Mouse (Mus musculus): ENCODE results near the gene Prkg1. TPM values are rescaled to one million over a fixed set of nuclear protein-coding genes. Genes with fewer than 3 reads are reported as not detected.

The Prkg1 gene
- polyA plus RNA-seq, 1 experiment from 2014 or later: 13.7 TPM

DNA sequence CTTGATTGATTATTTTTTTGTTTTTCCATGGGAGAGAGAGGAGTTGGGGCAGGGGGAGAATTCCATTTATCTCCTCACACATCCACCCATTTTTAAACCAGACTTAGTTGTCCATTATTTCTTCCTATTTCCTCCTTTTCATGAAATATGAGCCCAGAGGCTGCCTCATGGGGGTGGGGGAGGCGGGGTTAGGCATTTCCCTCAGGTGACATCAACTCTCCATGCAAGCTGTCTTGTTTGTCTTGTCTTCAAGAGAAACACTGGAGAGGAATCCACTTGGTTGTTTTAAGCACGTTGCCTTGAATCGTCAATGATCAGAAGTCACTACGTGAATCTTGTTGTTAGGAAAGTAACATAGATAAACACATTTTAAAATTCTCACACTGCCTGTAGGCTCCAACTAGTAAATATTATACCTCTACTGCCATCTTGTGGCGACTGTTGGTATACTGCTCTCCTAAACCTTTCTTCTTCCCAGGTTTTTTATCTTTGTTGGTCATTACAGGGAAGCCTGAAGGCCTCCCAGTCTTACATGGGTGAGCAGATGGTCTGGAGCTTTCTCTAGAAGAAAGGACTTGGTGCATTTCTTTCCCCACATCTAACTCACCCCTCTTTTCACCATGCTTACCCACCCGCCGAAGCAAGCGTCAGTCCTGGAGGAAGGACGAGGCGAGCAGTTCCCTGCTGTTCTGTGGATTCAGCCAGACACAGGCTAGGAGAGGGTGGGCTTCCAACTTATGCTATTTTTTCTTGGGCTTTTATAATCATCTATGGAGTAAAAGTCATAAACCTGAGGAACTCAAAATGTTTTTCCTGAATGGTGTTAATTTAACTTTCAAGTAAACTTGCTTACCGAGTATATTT, 8.7 kb downstream of the Prkg1 start:
- ATAC-seq (ENCODE audit: low read depth) (peak; percentile 67), DNase-seq (ENCODE audit: low spot score) (peak; percentile 72)
- Histone ChIP-seq H3K36me3 (ENCODE audit: control insufficient read depth, insufficient read depth, low read length) (no peaks in the 10 kb centered on the region), H3K9ac (ENCODE audit: low read depth, low read length) (no peak overlapping the region), H3K4me3 (ENCODE audit: low read depth, low read length) (no peak overlapping the region), H3K4me2 (ENCODE audit: low read depth, low read length) (peak overlapping the region; percentile 41), H3K27me3 (replicated peaks; ENCODE audit: control insufficient read depth, insufficient read depth, low read length) (no peaks in the 10 kb centered on the region), H3K9me3 (ENCODE audit: control insufficient read depth, low read length) (no peaks in the 10 kb centered on the region), H3K4me1 (ENCODE audit: control insufficient read depth, insufficient read depth, low read length) (peaks cover 12% of the 10 kb centered on the region), H3K27ac (replicated peaks; ENCODE audit: low read depth, low read length) (no peak overlapping the region)
- WGBS: 33% methylated on average over 11 of the region's 11 CpGs

DNA sequence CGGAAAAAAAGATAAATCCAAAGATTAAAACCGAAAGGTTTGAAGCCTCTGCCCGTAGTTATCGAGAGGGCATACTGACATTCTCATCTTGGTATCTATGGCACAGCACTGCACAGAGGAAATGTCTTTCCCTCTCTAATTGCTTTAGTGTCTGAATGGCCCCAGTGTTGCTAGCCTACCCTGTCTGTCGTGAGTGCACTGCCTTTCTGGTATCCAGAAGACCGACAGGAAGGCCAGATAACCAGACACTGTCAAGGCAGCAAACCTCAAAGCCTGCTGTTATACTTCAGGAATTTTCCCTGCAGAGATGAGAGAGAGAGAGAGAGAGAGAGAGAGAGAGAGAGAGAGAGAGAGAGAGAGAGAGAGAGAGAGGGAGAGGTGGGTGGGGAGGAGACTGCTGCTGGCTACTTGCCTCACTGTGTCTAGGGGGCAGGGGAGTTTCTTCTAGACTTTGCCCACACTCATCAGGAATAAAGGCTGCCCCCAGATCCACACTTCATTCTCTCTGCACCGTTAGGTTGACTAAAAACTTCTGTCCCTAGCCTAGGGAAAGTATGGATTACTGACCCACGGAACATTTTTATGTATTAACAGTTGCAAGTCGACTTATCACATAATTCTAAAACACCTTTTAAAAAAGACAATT, 10.1 kb downstream of the Prkg1 start:
- Histone ChIP-seq H3K4me1 (ENCODE audit: control insufficient read depth, insufficient read depth, low read length) (peaks cover 12% of the 10 kb centered on the region), H3K27me3 (replicated peaks; ENCODE audit: control insufficient read depth, insufficient read depth, low read length) (no peaks in the 10 kb centered on the region), H3K4me3 (ENCODE audit: low read depth, low read length) (no peak overlapping the region), H3K9ac (ENCODE audit: low read depth, low read length) (no peak overlapping the region), H3K9me3 (ENCODE audit: control insufficient read depth, low read length) (no peaks in the 10 kb centered on the region), H3K4me2 (ENCODE audit: low read depth, low read length) (no peak overlapping the region), H3K27ac (replicated peaks; ENCODE audit: low read depth, low read length) (no peak overlapping the region), H3K36me3 (ENCODE audit: control insufficient read depth, insufficient read depth, low read length) (no peaks in the 10 kb centered on the region)
- 44% methylated on average over 9 of the region's 9 CpGs for WGBS
- ATAC-seq (ENCODE audit: low read depth) (no peak), DNase-seq (ENCODE audit: low spot score) (no peak)

DNA sequence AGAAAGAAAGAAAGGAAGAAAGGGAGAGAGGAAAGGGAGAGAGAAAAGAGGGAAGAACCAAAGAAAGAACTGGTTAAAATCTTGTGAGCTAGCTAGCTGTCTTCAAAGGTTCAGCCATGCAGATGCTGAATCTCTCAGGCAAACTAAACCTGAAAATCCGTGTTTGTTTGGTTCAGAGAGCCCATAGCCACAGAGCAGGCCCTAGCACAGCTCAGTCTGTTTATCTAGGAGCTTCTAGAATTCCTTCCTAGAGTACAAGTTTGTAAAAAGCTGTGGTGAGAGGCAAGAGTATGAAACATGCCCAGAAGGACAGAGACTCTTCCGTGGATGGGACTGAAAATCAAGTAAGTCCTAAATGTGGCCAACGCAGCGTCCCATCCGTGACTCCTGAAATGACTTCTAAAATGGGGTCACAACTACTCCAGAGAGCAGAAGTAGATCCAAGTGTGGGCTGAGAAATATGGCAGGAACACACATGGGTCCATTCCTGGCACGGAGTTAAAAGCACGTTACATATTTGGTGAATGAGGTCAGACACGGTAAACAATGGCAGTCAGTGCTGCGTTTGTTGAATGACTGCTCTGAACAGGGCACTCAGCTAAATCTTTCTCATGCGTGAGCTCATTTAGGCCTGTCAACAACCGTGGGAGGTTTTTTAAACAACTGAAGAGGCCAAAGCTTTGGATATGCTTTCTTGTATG, 13.7 kb downstream of the Prkg1 start:
- no peak overlapping the region for H3K4me2 ChIP-seq (ENCODE audit: low read depth, low read length)
- H3K9me3 ChIP-seq (ENCODE audit: control insufficient read depth, low read length): no peaks in the 10 kb centered on the region
- peaks cover 12% of the 10 kb centered on the region for H3K4me1 ChIP-seq (ENCODE audit: control insufficient read depth, insufficient read depth, low read length)
- no peak overlapping the region for H3K9ac ChIP-seq (ENCODE audit: low read depth, low read length)
- WGBS: 50% methylated on average over 11 of the region's 11 CpGs
- H3K4me3 ChIP-seq (ENCODE audit: low read depth, low read length): no peak overlapping the region
- peak; percentile 65; the same call in 1 of the 2 replicates for ATAC-seq (ENCODE audit: low read depth)
- peak; percentile 65 for DNase-seq (ENCODE audit: low spot score)
- H3K36me3 ChIP-seq (ENCODE audit: control insufficient read depth, insufficient read depth, low read length): no peaks in the 10 kb centered on the region
- no peak overlapping the region for H3K27ac ChIP-seq (replicated peaks; ENCODE audit: low read depth, low read length)
- no peaks in the 10 kb centered on the region for H3K27me3 ChIP-seq (replicated peaks; ENCODE audit: control insufficient read depth, insufficient read depth, low read length)

DNA sequence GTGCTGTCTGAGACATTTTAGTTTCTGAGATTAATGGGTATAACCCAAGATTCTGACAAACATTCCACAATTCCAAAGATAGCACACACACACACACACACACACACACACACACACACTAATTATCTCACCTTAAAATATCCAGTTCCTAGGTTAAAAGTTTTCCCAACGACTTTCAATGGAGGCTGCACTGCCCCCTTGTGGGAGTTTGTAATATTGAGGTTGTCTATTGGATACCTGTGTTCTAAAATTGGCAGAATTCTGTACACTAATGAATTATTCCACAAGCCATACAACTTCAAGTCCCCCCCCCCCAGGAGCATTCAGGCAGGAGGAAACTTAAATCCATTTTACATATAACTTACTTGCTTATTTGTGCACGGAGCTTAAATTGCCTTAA, 18.2 kb downstream of the Prkg1 start:
- Histone ChIP-seq H3K4me2 (ENCODE audit: low read depth, low read length) (no peak overlapping the region), H3K27me3 (replicated peaks; ENCODE audit: control insufficient read depth, insufficient read depth, low read length) (no peaks in the 10 kb centered on the region), H3K27ac (replicated peaks; ENCODE audit: low read depth, low read length) (no peak overlapping the region), H3K9ac (ENCODE audit: low read depth, low read length) (no peak overlapping the region), H3K4me3 (ENCODE audit: low read depth, low read length) (no peak overlapping the region), H3K4me1 (ENCODE audit: control insufficient read depth, insufficient read depth, low read length) (peaks cover 5% of the 10 kb centered on the region; the same call in 1 of the 2 replicates), H3K9me3 (ENCODE audit: control insufficient read depth, low read length) (no peaks in the 10 kb centered on the region), H3K36me3 (ENCODE audit: control insufficient read depth, insufficient read depth, low read length) (no peaks in the 10 kb centered on the region)
- ATAC-seq (ENCODE audit: low read depth) (no peak), DNase-seq (ENCODE audit: low spot score) (no peak)
- WGBS: 9% methylated on average over 2 of the region's 2 CpGs

DNA sequence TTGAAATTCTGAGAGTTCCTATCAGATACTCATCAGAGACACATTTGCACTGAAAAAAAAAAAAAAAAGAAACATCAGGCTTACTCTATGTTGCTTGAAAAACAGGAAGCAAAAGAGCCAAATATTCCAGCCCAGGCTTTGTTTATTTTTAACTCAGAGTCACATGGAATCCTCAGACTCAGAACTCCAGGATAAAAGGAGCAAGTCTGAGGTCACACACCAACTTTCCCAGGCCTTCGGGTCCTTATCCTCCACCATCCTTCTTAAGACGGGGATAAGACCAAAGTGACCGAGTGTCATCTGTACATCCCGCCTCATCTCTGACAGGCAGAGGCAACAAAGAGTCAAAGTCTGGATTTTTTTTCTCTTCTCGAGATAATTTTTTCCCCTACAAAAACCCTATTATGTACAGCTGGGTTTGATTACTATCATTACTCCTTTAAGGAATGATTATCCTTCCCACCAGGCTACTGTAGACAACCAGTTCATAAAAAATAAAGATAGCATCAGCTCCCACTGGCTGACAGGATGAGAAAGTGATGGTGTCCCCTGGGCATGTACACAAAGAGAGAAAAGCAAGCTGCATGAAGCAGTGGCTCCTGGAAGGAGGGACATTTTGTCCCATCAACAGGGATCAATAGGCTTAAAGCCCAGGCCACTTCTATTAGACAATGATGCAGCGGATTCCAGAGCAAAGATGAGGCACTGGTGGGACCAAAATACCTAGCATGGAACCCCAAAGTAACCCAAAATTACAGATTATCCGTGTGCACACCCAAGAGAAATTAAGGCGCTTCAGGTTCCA, 21.4 kb downstream of the Prkg1 start:
- Histone ChIP-seq H3K36me3 (ENCODE audit: control insufficient read depth, insufficient read depth, low read length) (no peaks in the 10 kb centered on the region), H3K9me3 (ENCODE audit: control insufficient read depth, low read length) (no peaks in the 10 kb centered on the region), H3K27ac (replicated peaks; ENCODE audit: low read depth, low read length) (no peak overlapping the region), H3K4me2 (ENCODE audit: low read depth, low read length) (no peak overlapping the region), H3K27me3 (replicated peaks; ENCODE audit: control insufficient read depth, insufficient read depth, low read length) (no peaks in the 10 kb centered on the region), H3K4me3 (ENCODE audit: low read depth, low read length) (no peak overlapping the region), H3K4me1 (ENCODE audit: control insufficient read depth, insufficient read depth, low read length) (peaks cover 5% of the 10 kb centered on the region; the same call in 1 of the 2 replicates), H3K9ac (ENCODE audit: low read depth, low read length) (no peak overlapping the region)
- ATAC-seq (ENCODE audit: low read depth) (no peak), DNase-seq (ENCODE audit: low spot score) (no peak)
- WGBS: 61% methylated on average over 8 of the region's 8 CpGs

DNA sequence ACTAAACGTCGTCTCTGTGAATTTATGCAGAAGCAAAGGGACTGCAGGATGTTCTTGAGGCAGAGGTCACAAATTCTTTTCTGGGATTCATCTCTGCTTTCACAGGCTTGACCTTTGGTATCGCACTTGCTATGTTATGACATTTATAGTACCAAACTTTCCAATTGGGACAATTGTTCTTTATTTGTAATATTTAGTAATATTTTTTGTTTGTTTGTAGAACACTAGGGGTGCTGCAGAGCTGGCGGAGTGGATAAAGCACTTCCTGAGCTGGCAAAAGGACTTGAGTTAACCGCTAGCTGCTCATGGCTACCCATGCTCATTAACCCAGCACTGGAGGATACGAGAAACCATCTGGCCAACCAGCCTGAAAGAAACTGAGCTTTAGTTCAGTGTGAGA, 49.9 kb downstream of the Prkg1 start:
- Histone ChIP-seq H3K27ac (replicated peaks; ENCODE audit: low read depth, low read length) (no peak overlapping the region), H3K4me3 (ENCODE audit: low read depth, low read length) (no peak overlapping the region), H3K9ac (ENCODE audit: low read depth, low read length) (no peak overlapping the region), H3K9me3 (ENCODE audit: control insufficient read depth, low read length) (no peaks in the 10 kb centered on the region), H3K36me3 (ENCODE audit: control insufficient read depth, insufficient read depth, low read length) (no peaks in the 10 kb centered on the region), H3K4me1 (ENCODE audit: control insufficient read depth, insufficient read depth, low read length) (no peaks in the 10 kb centered on the region), H3K27me3 (replicated peaks; ENCODE audit: control insufficient read depth, insufficient read depth, low read length) (no peaks in the 10 kb centered on the region), H3K4me2 (ENCODE audit: low read depth, low read length) (no peak overlapping the region)
- DNase-seq (ENCODE audit: low spot score) (no peak), ATAC-seq (ENCODE audit: low read depth) (no peak)
- 84% methylated on average over 6 of the region's 6 CpGs for WGBS

DNA sequence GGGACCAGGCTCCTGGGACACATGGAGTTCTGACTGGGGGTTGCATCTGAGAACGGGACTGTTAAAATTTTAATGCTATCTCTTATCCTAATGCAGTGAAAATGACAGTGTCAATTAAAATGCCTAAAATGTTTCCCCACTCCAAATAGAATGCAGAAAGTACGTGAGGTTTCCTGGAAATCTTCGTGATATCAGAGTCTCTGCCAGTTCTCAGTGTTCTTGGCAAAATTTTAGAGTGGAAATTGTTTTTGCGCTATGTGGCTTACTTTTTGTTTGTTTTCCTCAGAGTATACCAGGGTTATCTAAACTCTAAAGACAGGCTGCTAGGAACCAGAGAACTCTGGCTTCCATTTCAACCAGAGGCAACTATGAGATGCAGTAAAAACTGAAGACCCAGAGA, 50.4 kb downstream of the Prkg1 start:
- no peak overlapping the region for H3K27ac ChIP-seq (replicated peaks; ENCODE audit: low read depth, low read length)
- DNase-seq (ENCODE audit: low spot score) (no peak), ATAC-seq (ENCODE audit: low read depth) (no peak)
- no peaks in the 10 kb centered on the region for H3K9me3 ChIP-seq (ENCODE audit: control insufficient read depth, low read length)
- no peak overlapping the region for H3K4me2 ChIP-seq (ENCODE audit: low read depth, low read length)
- no peaks in the 10 kb centered on the region for H3K4me1 ChIP-seq (ENCODE audit: control insufficient read depth, insufficient read depth, low read length)
- 74% methylated on average over 4 of the region's 4 CpGs for WGBS
- H3K4me3 ChIP-seq (ENCODE audit: low read depth, low read length): no peak overlapping the region
- H3K9ac ChIP-seq (ENCODE audit: low read depth, low read length): no peak overlapping the region
- H3K27me3 ChIP-seq (replicated peaks; ENCODE audit: control insufficient read depth, insufficient read depth, low read length): no peaks in the 10 kb centered on the region
- H3K36me3 ChIP-seq (ENCODE audit: control insufficient read depth, insufficient read depth, low read length): no peaks in the 10 kb centered on the region

DNA sequence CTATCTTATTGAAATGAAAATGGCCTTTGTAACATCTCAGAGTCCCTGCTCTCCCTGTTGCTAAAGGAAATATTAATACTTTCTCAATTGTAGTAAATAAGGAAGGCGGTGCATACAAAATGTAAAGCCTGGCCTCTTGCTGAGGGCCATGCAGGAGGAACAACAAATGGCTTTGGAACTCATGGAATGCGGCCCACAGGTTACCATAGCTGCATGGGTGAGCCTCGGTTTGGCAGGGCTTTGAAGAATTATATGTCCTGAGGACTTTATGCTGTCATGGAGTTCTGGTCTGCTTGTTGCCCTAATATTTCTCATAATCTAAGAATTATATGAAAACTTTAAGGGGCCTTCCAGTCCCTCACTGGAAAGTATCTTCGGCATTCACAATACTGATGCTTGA, 51.5 kb downstream of the Prkg1 start:
- Histone ChIP-seq H3K4me3 (ENCODE audit: low read depth, low read length) (no peak overlapping the region), H3K27ac (replicated peaks; ENCODE audit: low read depth, low read length) (no peak overlapping the region), H3K27me3 (replicated peaks; ENCODE audit: control insufficient read depth, insufficient read depth, low read length) (no peaks in the 10 kb centered on the region), H3K9me3 (ENCODE audit: control insufficient read depth, low read length) (no peaks in the 10 kb centered on the region), H3K9ac (ENCODE audit: low read depth, low read length) (no peak overlapping the region), H3K4me2 (ENCODE audit: low read depth, low read length) (no peak overlapping the region), H3K36me3 (ENCODE audit: control insufficient read depth, insufficient read depth, low read length) (no peaks in the 10 kb centered on the region), H3K4me1 (ENCODE audit: control insufficient read depth, insufficient read depth, low read length) (no peaks in the 10 kb centered on the region)
- WGBS: 55% methylated on average over 4 of the region's 4 CpGs
- DNase-seq (ENCODE audit: low spot score): no peak
- no peak for ATAC-seq (ENCODE audit: low read depth)

Data from embryonic facial prominence, embryonic 14.5 days (tissue).